Mouse (Mus musculus) limb, embryonic 15.5 days (tissue): ENCODE data around the gene Clcn3. TPM values are rescaled to one million over a fixed set of nuclear protein-coding genes. Genes with fewer than 3 reads are reported as not detected.
A peak's percentile ranks its signal among the peaks of the same experiment; 100 is the strongest.

Experiments used
- ATAC-seq: fragments of 200-750 bp; cut with Nextera tagmentation; 2 replicates; pipeline ENCODE4 v1.8.0; 2017; ENCODE audit warnings: low read depth, moderate TSS enrichment; ENCODE audit not compliant: insufficient number of reproducible peaks, low FRiP score, low TSS enrichment
- H3K27ac ChIP-seq: fragments of 300-500 bp; sonication (generic); 2 replicates; pipeline ENCODE4 v1.5.1; 2015; ENCODE audit warnings: moderate library complexity, mild to moderate bottlenecking, inconsistent platforms
- H3K27me3 ChIP-seq: fragments of 300-500 bp; sonication (generic); 2 replicates; pipeline ENCODE4 v1.6.1; 2015; ENCODE audit warnings: inconsistent platforms
- H3K36me3 ChIP-seq: fragments of 300-500 bp; sonication (generic); 2 replicates; pipeline ENCODE4 v1.6.1; 2015; ENCODE audit warnings: inconsistent platforms
- H3K4me1 ChIP-seq: fragments of 300-500 bp; sonication (generic); 2 replicates; pipeline ENCODE4 v1.6.1; 2015; ENCODE audit warnings: inconsistent platforms
- H3K4me2 ChIP-seq: fragments of 300-500 bp; sonication (generic); 2 replicates; pipeline ENCODE4 v1.6.1; 2015; ENCODE audit warnings: mild to moderate bottlenecking, inconsistent platforms
- H3K4me3 ChIP-seq: fragments of 300-500 bp; sonication (generic); 2 replicates; pipeline ENCODE4 v1.5.1; 2015; ENCODE audit warnings: mild to moderate bottlenecking, inconsistent platforms
- H3K9ac ChIP-seq: fragments of 300-500 bp; sonication (generic); 2 replicates; pipeline ENCODE4 v1.6.1; 2015; ENCODE audit warnings: inconsistent platforms
- H3K9me3 ChIP-seq: fragments of 300-500 bp; sonication (generic); 2 replicates; pipeline ENCODE4 v1.6.1; 2016; ENCODE audit warnings: inconsistent platforms
- WGBS: fragments of 180-500 bp; shearing (Covaris S2); methylation state at CpG from one replicate; pipeline ENCODE4 v1.1.7; 2015; 5-methylcytosine and 5-hydroxymethylcytosine counted together
- polyA plus RNA-seq: library from polyadenylated mRNA; unstranded; fragments of >200 nt; fragmentation: Nextera tagmentation; extraction: Ambion mirVana; gene quantifications from 2 replicates; pipeline ENCODE4 v1.2.1, GENCODE M21; 2015

Gene Clcn3
- polyA plus RNA-seq, 1 experiment from 2014 or later, result 17.8 TPM

- WGBS, result 96% methylated on average over 4 of the region's 4 CpGs
- Histone ChIP-seq H3K36me3 (peaks cover 5% of the 10 kb centered on the region; the same call in 1 of the 2 replicates), H3K9ac (no peak overlapping the region), H3K27ac (no peak overlapping the region), H3K9me3 (no peaks in the 10 kb centered on the region), H3K27me3 (no peaks in the 10 kb centered on the region), H3K4me2 (no peak overlapping the region), H3K4me3 (0 out of 2 replicates have a peak overlapping the region, but pooled peaks have one; percentile 89), H3K4me1 (peaks cover 17% of the 10 kb centered on the region)
- ATAC-seq, result no peak
These were observed 91.3 kb downstream of the Clcn3 start for GRCm38 (mm10) chr8:60891757-60892156.

GRCm38 (mm10) chr8:60890520-60890874 is 92.6 kb downstream of the Clcn3 start:
- H3K4me3 ChIP-seq, result peak overlapping the region; percentile 89
- peaks cover 19% of the 10 kb centered on the region for H3K4me1 ChIP-seq
- no peak for ATAC-seq
- peaks cover 5% of the 10 kb centered on the region; the same call in 1 of the 2 replicates for H3K36me3 ChIP-seq
- H3K27me3 ChIP-seq, result no peaks in the 10 kb centered on the region
- H3K9me3 ChIP-seq, result no peaks in the 10 kb centered on the region
- peak overlapping the region; percentile 72; the same call in 1 of the 2 replicates for H3K27ac ChIP-seq
- under 1% methylated on average over 21 of the region's 23 CpGs for WGBS
- peak overlapping the region; percentile 66 for H3K4me2 ChIP-seq
- peak overlapping the region; percentile 74 for H3K9ac ChIP-seq

GRCm38 (mm10) chr8:60889843-60890519 is 93.1 kb downstream of the Clcn3 start, which contains the start of gene Hpf1:
Gene Hpf1, plus strand, starts transcription at chr8:60890418.
- peak within 1 kb of the TSS; percentile 72; the same call in 1 of the 2 replicates for H3K27ac ChIP-seq
- WGBS, result 6% methylated on average over 42 of the region's 43 CpGs
- peak within 1 kb of the TSS; percentile 89 for H3K4me3 ChIP-seq
- H3K9ac ChIP-seq, result peak within 1 kb of the TSS; percentile 74
- peak; percentile 96 for ATAC-seq
- H3K36me3 ChIP-seq, result peaks cover 5% of the 10 kb centered on the region; the same call in 1 of the 2 replicates
- H3K9me3 ChIP-seq, result no peaks in the 10 kb centered on the region
- H3K4me2 ChIP-seq, result peak within 1 kb of the TSS; percentile 66
- H3K27me3 ChIP-seq, result no peaks in the 10 kb centered on the region
- H3K4me1 ChIP-seq, result peaks cover 19% of the 10 kb centered on the region

- 80% methylated on average over 11 of the region's 11 CpGs for WGBS
- peaks cover 5% of the 10 kb centered on the region; the same call in 1 of the 2 replicates for H3K36me3 ChIP-seq
- peak overlapping the region; percentile 89; the same call in 1 of the 2 replicates for H3K4me3 ChIP-seq
These were observed 93.8 kb downstream of the Clcn3 start for GRCm38 (mm10) chr8:60889131-60889842.

GRCm38 (mm10) chr8:60886736-60887135 is 96.4 kb downstream of the Clcn3 start:
- no peak overlapping the region for H3K4me3 ChIP-seq
- no peaks in the 10 kb centered on the region for H3K27me3 ChIP-seq
- no peak overlapping the region for H3K27ac ChIP-seq
- no peaks in the 10 kb centered on the region for H3K9me3 ChIP-seq
- H3K4me1 ChIP-seq, result peaks cover 14% of the 10 kb centered on the region
- no peaks in the 10 kb centered on the region for H3K36me3 ChIP-seq
- no peak overlapping the region for H3K9ac ChIP-seq
- peak; percentile 9; the same call in 1 of the 2 replicates for ATAC-seq
- no peak overlapping the region for H3K4me2 ChIP-seq
- 23% methylated on average over 6 of the region's 6 CpGs for WGBS

More at GRCm38 (mm10) chr8:60889131-60889842, 93.8 kb downstream of the Clcn3 start:
- H3K27me3 ChIP-seq, result no peaks in the 10 kb centered on the region
- H3K9me3 ChIP-seq, result no peaks in the 10 kb centered on the region
- ATAC-seq, result no peak
- no peak overlapping the region for H3K9ac ChIP-seq
- no peak overlapping the region for H3K4me2 ChIP-seq
- H3K4me1 ChIP-seq, result peaks cover 19% of the 10 kb centered on the region
- no peak overlapping the region for H3K27ac ChIP-seq

- Histone ChIP-seq H3K4me3 (no peak overlapping the region), H3K9me3 (no peaks in the 10 kb centered on the region), H3K4me1 (0 out of 2 replicates have a peak, but pooled peaks cover 3% of the 10 kb centered on the region), H3K27ac (no peak overlapping the region), H3K4me2 (no peak overlapping the region), H3K36me3 (no peaks in the 10 kb centered on the region), H3K9ac (no peak overlapping the region), H3K27me3 (no peaks in the 10 kb centered on the region)
- ATAC-seq, result no peak
- 78% methylated on average over 4 of the region's 4 CpGs for WGBS
These were observed 99.5 kb downstream of the Clcn3 start for GRCm38 (mm10) chr8:60883419-60884137.

- ATAC-seq, result no peak
- no peaks in the 10 kb centered on the region for H3K27me3 ChIP-seq
- no peak overlapping the region for H3K4me3 ChIP-seq
- no peak overlapping the region for H3K4me2 ChIP-seq
- no peaks in the 10 kb centered on the region for H3K36me3 ChIP-seq
- H3K9me3 ChIP-seq, result no peaks in the 10 kb centered on the region
- H3K27ac ChIP-seq, result no peak overlapping the region
- 80% methylated on average over 2 of the region's 2 CpGs for WGBS
- no peak overlapping the region for H3K9ac ChIP-seq
- H3K4me1 ChIP-seq, result no peaks in the 10 kb centered on the region
These were observed 104.5 kb downstream of the Clcn3 start for GRCm38 (mm10) chr8:60878617-60879016.

GRCm38 (mm10) chr8:60870231-60871193 is 112.6 kb downstream of the Clcn3 start:
- no peak overlapping the region for H3K27ac ChIP-seq
- no peaks in the 10 kb centered on the region for H3K9me3 ChIP-seq
- H3K27me3 ChIP-seq, result no peaks in the 10 kb centered on the region
- H3K4me3 ChIP-seq, result no peak overlapping the region
- 90% methylated on average over 13 of the region's 13 CpGs for WGBS
- H3K36me3 ChIP-seq, result no peaks in the 10 kb centered on the region
- no peak overlapping the region for H3K9ac ChIP-seq
- H3K4me1 ChIP-seq, result no peaks in the 10 kb centered on the region
- no peak for ATAC-seq
- no peak overlapping the region for H3K4me2 ChIP-seq

GRCm38 (mm10) chr8:60869761-60870160 is 113.3 kb downstream of the Clcn3 start:
- H3K27ac ChIP-seq, result no peak overlapping the region
- no peaks in the 10 kb centered on the region for H3K36me3 ChIP-seq
- H3K9me3 ChIP-seq, result no peaks in the 10 kb centered on the region
- 84% methylated on average over 2 of the region's 2 CpGs for WGBS
- no peak overlapping the region for H3K9ac ChIP-seq
- no peaks in the 10 kb centered on the region for H3K27me3 ChIP-seq
- no peak for ATAC-seq
- no peaks in the 10 kb centered on the region for H3K4me1 ChIP-seq
- H3K4me3 ChIP-seq, result no peak overlapping the region
- H3K4me2 ChIP-seq, result no peak overlapping the region

- H3K4me2 ChIP-seq, result no peak overlapping the region
- H3K36me3 ChIP-seq, result no peaks in the 10 kb centered on the region
- H3K4me1 ChIP-seq, result no peaks in the 10 kb centered on the region
- ATAC-seq, result no peak
- H3K9me3 ChIP-seq, result no peaks in the 10 kb centered on the region
- H3K27ac ChIP-seq, result no peak overlapping the region
- no peak overlapping the region for H3K4me3 ChIP-seq
- 92% methylated on average over 4 of the region's 4 CpGs for WGBS
- no peaks in the 10 kb centered on the region for H3K27me3 ChIP-seq
- no peak overlapping the region for H3K9ac ChIP-seq
These were observed 114.7 kb downstream of the Clcn3 start for GRCm38 (mm10) chr8:60868236-60868965.
